Mouse (Mus musculus): Measurements from ENCODE around the gene Dnaaf1. TPM values are rescaled to one million over a fixed set of nuclear protein-coding genes. Genes with fewer than 3 reads are reported as not detected.

Dnaaf1 gene
- polyA plus RNA-seq, 1 experiment from 2014 or later = 0.26 TPM

GRCm38 (mm10) chr8:119604996-119605395, 30.0 kb downstream of the Dnaaf1 start, which contains the start of gene Taf1c:
TSS of gene Taf1c (minus strand) at chr8:119605222.
- peaks cover 2% of the 10 kb centered on the region; the same call in 1 of the 2 replicates for H3K9me3 ChIP-seq (replicated peaks; ENCODE audit: control insufficient read depth, low read length)
- peaks cover 19% of the 10 kb centered on the region for H3K36me3 ChIP-seq (ENCODE audit: control insufficient read depth, insufficient read depth, low read length)
- H3K27me3 ChIP-seq (ENCODE audit: control insufficient read depth, insufficient read depth, low read length) = no peaks in the 10 kb centered on the region
- no peak within 1 kb of the TSS for H3K27ac ChIP-seq (ENCODE audit: low read depth, low read length)
- H3K4me3 ChIP-seq (ENCODE audit: low read depth, low read length) = peak within 1 kb of the TSS; percentile 75
- H3K4me2 ChIP-seq = peak within 1 kb of the TSS; percentile 74
- ATAC-seq (replicated peaks; ENCODE audit: insufficient number of reproducible peaks, low FRiP score, low TSS enrichment) = peak; percentile 61
- peak within 1 kb of the TSS; percentile 82 for H3K9ac ChIP-seq (ENCODE audit: low read depth, low read length)
- H3K4me1 ChIP-seq (ENCODE audit: control insufficient read depth, insufficient read depth, low read length) = peaks cover 8% of the 10 kb centered on the region
- 1% methylated on average over 23 of the region's 23 CpGs for WGBS (ENCODE audit: insufficient replicate concordance)

- Histone ChIP-seq H3K9me3 (replicated peaks; ENCODE audit: control insufficient read depth, low read length) (peaks cover 2% of the 10 kb centered on the region; the same call in 1 of the 2 replicates), H3K4me2 (no peak overlapping the region), H3K27ac (ENCODE audit: low read depth, low read length) (no peak overlapping the region), H3K9ac (ENCODE audit: low read depth, low read length) (no peak overlapping the region), H3K4me1 (ENCODE audit: control insufficient read depth, insufficient read depth, low read length) (peaks cover 8% of the 10 kb centered on the region), H3K36me3 (ENCODE audit: control insufficient read depth, insufficient read depth, low read length) (peaks cover 8% of the 10 kb centered on the region), H3K27me3 (ENCODE audit: control insufficient read depth, insufficient read depth, low read length) (no peaks in the 10 kb centered on the region), H3K4me3 (ENCODE audit: low read depth, low read length) (no peak overlapping the region)
- ATAC-seq (replicated peaks; ENCODE audit: insufficient number of reproducible peaks, low FRiP score, low TSS enrichment) = no peak
- 72% methylated on average over 2 of the region's 2 CpGs for WGBS (ENCODE audit: insufficient replicate concordance)
Observed at GRCm38 (mm10) chr8:119606224-119606623, 31.2 kb downstream of the Dnaaf1 start.

GRCm38 (mm10) chr8:119612471-119612870, 37.4 kb downstream of the Dnaaf1 start, which contains the start of gene Adad2:
TSS of gene Adad2 (plus strand) at chr8:119612747.
- Histone ChIP-seq H3K27ac (ENCODE audit: low read depth, low read length) (no peak within 1 kb of the TSS), H3K36me3 (ENCODE audit: control insufficient read depth, insufficient read depth, low read length) (no peaks in the 10 kb centered on the region), H3K4me3 (ENCODE audit: low read depth, low read length) (no peak within 1 kb of the TSS), H3K9me3 (replicated peaks; ENCODE audit: control insufficient read depth, low read length) (peaks cover 2% of the 10 kb centered on the region; the same call in 1 of the 2 replicates), H3K9ac (ENCODE audit: low read depth, low read length) (no peak within 1 kb of the TSS), H3K27me3 (ENCODE audit: control insufficient read depth, insufficient read depth, low read length) (0 out of 2 replicates have a peak, but pooled peaks cover 7% of the 10 kb centered on the region), H3K4me2 (no peak within 1 kb of the TSS), H3K4me1 (ENCODE audit: control insufficient read depth, insufficient read depth, low read length) (no peaks in the 10 kb centered on the region)
- WGBS (ENCODE audit: insufficient replicate concordance) = 73% methylated on average over 26 of the region's 26 CpGs
- no peak for ATAC-seq (replicated peaks; ENCODE audit: insufficient number of reproducible peaks, low FRiP score, low TSS enrichment)

GRCm38 (mm10) chr8:119615096-119615495, 40.1 kb downstream of the Dnaaf1 start:
- Histone ChIP-seq H3K36me3 (ENCODE audit: control insufficient read depth, insufficient read depth, low read length) (no peaks in the 10 kb centered on the region), H3K27ac (ENCODE audit: low read depth, low read length) (no peak overlapping the region), H3K4me2 (no peak overlapping the region), H3K4me1 (ENCODE audit: control insufficient read depth, insufficient read depth, low read length) (no peaks in the 10 kb centered on the region), H3K4me3 (ENCODE audit: low read depth, low read length) (no peak overlapping the region), H3K9me3 (replicated peaks; ENCODE audit: control insufficient read depth, low read length) (no peaks in the 10 kb centered on the region), H3K9ac (ENCODE audit: low read depth, low read length) (no peak overlapping the region), H3K27me3 (ENCODE audit: control insufficient read depth, insufficient read depth, low read length) (0 out of 2 replicates have a peak, but pooled peaks cover 7% of the 10 kb centered on the region)
- 70% methylated on average over 14 of the region's 14 CpGs for WGBS (ENCODE audit: insufficient replicate concordance)
- ATAC-seq (replicated peaks; ENCODE audit: insufficient number of reproducible peaks, low FRiP score, low TSS enrichment) = no peak

GRCm38 (mm10) chr8:119616358-119616757, 41.3 kb downstream of the Dnaaf1 start:
- Histone ChIP-seq H3K4me3 (ENCODE audit: low read depth, low read length) (no peak overlapping the region), H3K27me3 (ENCODE audit: control insufficient read depth, insufficient read depth, low read length) (0 out of 2 replicates have a peak, but pooled peaks cover 7% of the 10 kb centered on the region), H3K9ac (ENCODE audit: low read depth, low read length) (no peak overlapping the region), H3K36me3 (ENCODE audit: control insufficient read depth, insufficient read depth, low read length) (no peaks in the 10 kb centered on the region), H3K9me3 (replicated peaks; ENCODE audit: control insufficient read depth, low read length) (no peaks in the 10 kb centered on the region), H3K27ac (ENCODE audit: low read depth, low read length) (no peak overlapping the region), H3K4me1 (ENCODE audit: control insufficient read depth, insufficient read depth, low read length) (peaks cover 9% of the 10 kb centered on the region), H3K4me2 (no peak overlapping the region)
- ATAC-seq (replicated peaks; ENCODE audit: insufficient number of reproducible peaks, low FRiP score, low TSS enrichment) = no peak
- 63% methylated on average over 7 of the region's 7 CpGs for WGBS (ENCODE audit: insufficient replicate concordance)

- no peak for ATAC-seq (replicated peaks; ENCODE audit: insufficient number of reproducible peaks, low FRiP score, low TSS enrichment)
- 0 out of 2 replicates have a peak, but pooled peaks cover 7% of the 10 kb centered on the region for H3K27me3 ChIP-seq (ENCODE audit: control insufficient read depth, insufficient read depth, low read length)
Observed at GRCm38 (mm10) chr8:119616811-119617210, 41.8 kb downstream of the Dnaaf1 start.

GRCm38 (mm10) chr8:119617586-119617985, 42.6 kb downstream of the Dnaaf1 start:
- H3K9me3 ChIP-seq (replicated peaks; ENCODE audit: control insufficient read depth, low read length) = no peaks in the 10 kb centered on the region
- peaks cover 9% of the 10 kb centered on the region for H3K4me1 ChIP-seq (ENCODE audit: control insufficient read depth, insufficient read depth, low read length)
- H3K27me3 ChIP-seq (ENCODE audit: control insufficient read depth, insufficient read depth, low read length) = 0 out of 2 replicates have a peak, but pooled peaks cover 7% of the 10 kb centered on the region
- ATAC-seq (replicated peaks; ENCODE audit: insufficient number of reproducible peaks, low FRiP score, low TSS enrichment) = no peak
- H3K4me3 ChIP-seq (ENCODE audit: low read depth, low read length) = no peak overlapping the region
- H3K9ac ChIP-seq (ENCODE audit: low read depth, low read length) = no peak overlapping the region
- WGBS (ENCODE audit: insufficient replicate concordance) = 84% methylated on average over 5 of the region's 5 CpGs
- H3K36me3 ChIP-seq (ENCODE audit: control insufficient read depth, insufficient read depth, low read length) = no peaks in the 10 kb centered on the region
- H3K27ac ChIP-seq (ENCODE audit: low read depth, low read length) = no peak overlapping the region
- no peak overlapping the region for H3K4me2 ChIP-seq

More at GRCm38 (mm10) chr8:119616811-119617210, 41.8 kb downstream of the Dnaaf1 start:
- Histone ChIP-seq H3K4me3 (ENCODE audit: low read depth, low read length) (no peak overlapping the region), H3K4me2 (no peak overlapping the region), H3K27ac (ENCODE audit: low read depth, low read length) (no peak overlapping the region), H3K36me3 (ENCODE audit: control insufficient read depth, insufficient read depth, low read length) (no peaks in the 10 kb centered on the region), H3K9ac (ENCODE audit: low read depth, low read length) (no peak overlapping the region), H3K4me1 (ENCODE audit: control insufficient read depth, insufficient read depth, low read length) (peaks cover 9% of the 10 kb centered on the region), H3K9me3 (replicated peaks; ENCODE audit: control insufficient read depth, low read length) (no peaks in the 10 kb centered on the region)
- 81% methylated on average over 4 of the region's 4 CpGs for WGBS (ENCODE audit: insufficient replicate concordance)

GRCm38 (mm10) chr8:119618887-119619286, 43.9 kb downstream of the Dnaaf1 start:
- Histone ChIP-seq H3K27ac (ENCODE audit: low read depth, low read length) (no peak overlapping the region), H3K9ac (ENCODE audit: low read depth, low read length) (no peak overlapping the region), H3K36me3 (ENCODE audit: control insufficient read depth, insufficient read depth, low read length) (no peaks in the 10 kb centered on the region), H3K4me2 (no peak overlapping the region), H3K9me3 (replicated peaks; ENCODE audit: control insufficient read depth, low read length) (no peaks in the 10 kb centered on the region), H3K4me1 (ENCODE audit: control insufficient read depth, insufficient read depth, low read length) (peaks cover 9% of the 10 kb centered on the region), H3K27me3 (ENCODE audit: control insufficient read depth, insufficient read depth, low read length) (peaks cover 7% of the 10 kb centered on the region; the same call in 1 of the 2 replicates), H3K4me3 (ENCODE audit: low read depth, low read length) (no peak overlapping the region)
- no peak for ATAC-seq (replicated peaks; ENCODE audit: insufficient number of reproducible peaks, low FRiP score, low TSS enrichment)
- WGBS (ENCODE audit: insufficient replicate concordance) = 42% methylated on average over 5 of the region's 5 CpGs

Measured in heart, embryonic 11.5 days (tissue).